11 mouse cellular contexts compared by ENCODE assay signal in genomic region chr13:73116822-73117632, GRCm38 (mm10).
DNase-seq lines count a peak whose midpoint lies in the region; ATAC-seq and TF ChIP-seq lines count a peak whose summit lies in the region.
"Had no signal": no experiment of that assay in that cellular context is flagged by ENCODE, and none has a peak within 500 bp of the region (broad histone marks: within the 10 kb centered on the region; RNA-seq: fewer than 3 reads in every experiment).

No protein-coding gene starts in this region.

- 72% methylated on average over 22 of the region's 22 CpGs for WGBS in embryonic facial prominence, embryonic 14.5 days
- 28% methylated on average over 22 of the region's 22 CpGs for WGBS in hindbrain, postnatal 0 days
- 19% methylated on average over 22 of the region's 22 CpGs for WGBS in neural tube, embryonic 13.5 days

- no peak overlapping the region for H3K27ac ChIP-seq in embryonic facial prominence, embryonic 14.5 days (replicated peaks; ENCODE audit: low read depth, low read length)
- H3K27ac ChIP-seq in hindbrain, postnatal 0 days = 0 out of 2 replicates have a peak overlapping the region, but pooled peaks have one; percentile 28
- H3K27ac ChIP-seq in neural tube, embryonic 13.5 days (replicated peaks) = peak overlapping the region; percentile 79

- no peak overlapping the region for H3K4me3 ChIP-seq in embryonic facial prominence, embryonic 14.5 days (ENCODE audit: low read depth, low read length)
- H3K4me3 ChIP-seq in hindbrain, postnatal 0 days (ENCODE audit: low read length) = peak overlapping the region; percentile 25
- peak overlapping the region; percentile 15 for H3K4me3 ChIP-seq in neural tube, embryonic 13.5 days
- H3K4me3 ChIP-seq: erythroblast, embryonic 14.5 days had no signal

- H3K4me1 ChIP-seq in embryonic facial prominence, embryonic 14.5 days (ENCODE audit: control insufficient read depth, insufficient read depth, low read length) = no peaks in the 10 kb centered on the region
- no peaks in the 10 kb centered on the region for H3K4me1 ChIP-seq in hindbrain, postnatal 0 days (ENCODE audit: insufficient read depth, low read length)
- peaks cover 30% of the 10 kb centered on the region for H3K4me1 ChIP-seq in neural tube, embryonic 13.5 days (replicated peaks)

- H3K9ac ChIP-seq in embryonic facial prominence, embryonic 14.5 days (ENCODE audit: low read depth, low read length) = no peak overlapping the region
- peak overlapping the region; percentile 28; the same call in 1 of the 2 replicates for H3K9ac ChIP-seq in hindbrain, postnatal 0 days (replicated peaks; ENCODE audit: low read length)
- H3K9ac ChIP-seq in neural tube, embryonic 13.5 days = peak overlapping the region; percentile 46; the same call in 1 of the 2 replicates

- ATAC-seq in embryonic facial prominence, embryonic 14.5 days (ENCODE audit: low read depth) = peak; percentile 26; the same call in 1 of the 2 replicates
- peak; percentile 90 for ATAC-seq in hindbrain, postnatal 0 days
- ATAC-seq in neural tube, embryonic 13.5 days (ENCODE audit: low read depth) = peak; percentile 94
- no peak; the same call in 1 of the 2 replicates for ATAC-seq in frontal cortex, adult (ENCODE audit: low TSS enrichment)

- no peaks in the 10 kb centered on the region for H3K36me3 ChIP-seq in embryonic facial prominence, embryonic 14.5 days (ENCODE audit: control insufficient read depth, insufficient read depth, low read length)
- H3K36me3 ChIP-seq in hindbrain, postnatal 0 days (ENCODE audit: insufficient read depth, low read length) = no peaks in the 10 kb centered on the region
- H3K36me3 ChIP-seq in neural tube, embryonic 13.5 days = no peaks in the 10 kb centered on the region
- H3K36me3 ChIP-seq: G1E had no signal

- no peaks in the 10 kb centered on the region for H3K27me3 ChIP-seq in embryonic facial prominence, embryonic 14.5 days (replicated peaks; ENCODE audit: control insufficient read depth, insufficient read depth, low read length)
- H3K27me3 ChIP-seq in hindbrain, postnatal 0 days (ENCODE audit: insufficient read depth, low read length) = peaks cover 6% of the 10 kb centered on the region; the same call in 1 of the 2 replicates
- peaks cover 57% of the 10 kb centered on the region for H3K27me3 ChIP-seq in neural tube, embryonic 13.5 days

- no peak overlapping the region for H3K4me2 ChIP-seq in embryonic facial prominence, embryonic 14.5 days (ENCODE audit: low read depth, low read length)
- H3K4me2 ChIP-seq in hindbrain, postnatal 0 days (ENCODE audit: low read depth, low read length) = peak overlapping the region; percentile 51
- H3K4me2 ChIP-seq in neural tube, embryonic 13.5 days = peak overlapping the region; percentile 51

- no peaks in the 10 kb centered on the region for H3K9me3 ChIP-seq in embryonic facial prominence, embryonic 14.5 days (ENCODE audit: control insufficient read depth, low read length)
- H3K9me3 ChIP-seq in hindbrain, postnatal 0 days (ENCODE audit: low read length) = no peaks in the 10 kb centered on the region
- no peaks in the 10 kb centered on the region for H3K9me3 ChIP-seq in neural tube, embryonic 13.5 days

- no peak for TF ChIP-seq CTCF in hindbrain, postnatal 0 days (IDR thresholded peaks at IDR 0.05; ENCODE audit: low read depth)

- DNase-seq in layer of hippocampus, adult 9-11 months = peak; percentile 27
- DNase-seq in layer of hippocampus, adult 9-10 months (ENCODE audit: low spot score) = no peak
- DNase-seq in embryonic facial prominence, embryonic 14.5 days (ENCODE audit: low spot score) = no peak
- peak; percentile 75 for DNase-seq in hindbrain, postnatal 0 days (ENCODE audit: low spot score)
- DNase-seq in Muller cell, postnatal 12 days (ENCODE audit: inconsistent ontology term) = no peak
- no peak for DNase-seq in thymus, postnatal 10 days (ENCODE audit: low spot score in 2 of 2)
- DNase-seq: adrenal gland, postnatal 25 days had no signal

Comparison
In these comparisons a context has a peak if more than half of its experiments do, and no peak if none do; other contexts are left out.
1. DNase-seq: peak in layer of hippocampus, adult 9-11 months (single experiment) and hindbrain, postnatal 0 days (single experiment); none in layer of hippocampus, adult 9-10 months (single experiment), embryonic facial prominence, embryonic 14.5 days (single experiment), Muller cell, postnatal 12 days (single experiment) and thymus, postnatal 10 days (0 of 2).